Comparison of ENCODE assay signal across 10 mouse cellular contexts in the genomic region with DNA sequence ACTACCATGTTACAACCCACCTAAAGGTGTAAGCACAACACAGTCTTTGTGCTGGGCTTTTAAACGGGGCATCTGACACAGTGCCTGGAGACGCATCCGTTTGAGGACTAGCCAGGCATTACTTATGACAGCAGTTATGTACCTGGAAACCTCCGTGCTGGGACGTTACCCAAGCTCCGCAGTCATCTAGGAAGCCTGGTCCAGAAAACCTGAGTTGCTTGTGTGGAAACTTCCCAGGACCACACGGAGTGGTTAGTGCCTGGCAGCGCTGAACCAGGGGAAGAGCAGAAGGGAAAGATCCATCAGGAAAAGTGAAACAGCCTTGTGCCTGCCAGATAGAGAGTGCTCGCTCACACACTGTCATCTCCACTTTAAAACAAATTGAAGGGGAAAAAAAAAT. TPM values are rescaled to one million over a fixed set of nuclear protein-coding genes. Genes with fewer than 3 reads are reported as not detected.
A peak's percentile ranks its signal among the peaks of the same experiment; 100 is the strongest.
DNase-seq lines count a peak whose midpoint lies in the region; ATAC-seq and TF ChIP-seq lines count a peak whose summit lies in the region.
"Had no signal": no experiment of that assay in that cellular context is flagged by ENCODE, and none has a peak within 500 bp of the region (broad histone marks: within the 10 kb centered on the region; RNA-seq: fewer than 3 reads in every experiment).

No protein-coding gene starts in this region.

- DNase-seq in kidney, adult 9 months, result no peak
- DNase-seq in embryonic facial prominence, embryonic 11.5 days (ENCODE audit: low spot score), result peak; percentile 66
- DNase-seq in forebrain, postnatal 0 days, result no peak
- DNase-seq in midbrain, embryonic 14.5 days, result no peak
- no peak for DNase-seq in right cerebral cortex, postnatal 36 days (ENCODE audit: low spot score in 2 of 2)
- no peak for DNase-seq in left cerebral cortex, postnatal 4 days
- no peak for DNase-seq in cerebellum, adult 9-10 months
- DNase-seq: cerebellum, adult 11 months had no signal

- no peaks in the 10 kb centered on the region for H3K36me3 ChIP-seq in kidney, embryonic 14.5 days (ENCODE audit: control insufficient read depth, insufficient read depth, low read length)
- H3K36me3 ChIP-seq in embryonic facial prominence, embryonic 11.5 days (replicated peaks; ENCODE audit: control insufficient read depth, insufficient read depth, low read depth, low read length), result no peaks in the 10 kb centered on the region
- no peaks in the 10 kb centered on the region for H3K36me3 ChIP-seq in forebrain, postnatal 0 days (ENCODE audit: insufficient read depth)
- H3K36me3 ChIP-seq in midbrain, embryonic 14.5 days (ENCODE audit: control insufficient read depth, insufficient read depth, low read length), result no peaks in the 10 kb centered on the region
- H3K36me3 ChIP-seq: G1E had no signal

- peaks cover 12% of the 10 kb centered on the region for H3K4me1 ChIP-seq in kidney, embryonic 14.5 days (ENCODE audit: control insufficient read depth, insufficient read depth, low read length)
- H3K4me1 ChIP-seq in embryonic facial prominence, embryonic 11.5 days (ENCODE audit: control insufficient read depth, insufficient read depth, low read length), result no peaks in the 10 kb centered on the region
- H3K4me1 ChIP-seq in forebrain, postnatal 0 days (ENCODE audit: insufficient read depth), result peaks cover 9% of the 10 kb centered on the region
- 0 out of 2 replicates have a peak, but pooled peaks cover 5% of the 10 kb centered on the region for H3K4me1 ChIP-seq in midbrain, embryonic 14.5 days (ENCODE audit: control insufficient read depth, insufficient read depth, low read length)

- ATAC-seq in kidney, embryonic 14.5 days (ENCODE audit: low FRiP score, low TSS enrichment), result peak; percentile 18; the same call in 1 of the 2 replicates
- ATAC-seq in embryonic facial prominence, embryonic 11.5 days (replicated peaks; ENCODE audit: insufficient number of reproducible peaks, low FRiP score, low TSS enrichment, low read depth), result peak; percentile 27; the same call in 1 of the 2 replicates
- peak; percentile 53 for ATAC-seq in forebrain, postnatal 0 days
- no peak for ATAC-seq in midbrain, embryonic 14.5 days (ENCODE audit: low FRiP score, low TSS enrichment)

- H3K27me3 ChIP-seq in kidney, embryonic 14.5 days (ENCODE audit: control insufficient read depth, insufficient read depth, low read length), result no peaks in the 10 kb centered on the region
- H3K27me3 ChIP-seq in embryonic facial prominence, embryonic 11.5 days (ENCODE audit: control insufficient read depth, insufficient read depth, low read length), result no peaks in the 10 kb centered on the region
- no peaks in the 10 kb centered on the region for H3K27me3 ChIP-seq in forebrain, postnatal 0 days (ENCODE audit: insufficient read depth, low read length)
- no peaks in the 10 kb centered on the region; the same call in 1 of the 2 replicates for H3K27me3 ChIP-seq in midbrain, embryonic 14.5 days (ENCODE audit: control insufficient read depth, insufficient read depth, low read length)

- peak overlapping the region; percentile 52; the same call in 1 of the 2 replicates for H3K27ac ChIP-seq in kidney, embryonic 14.5 days (ENCODE audit: low read depth, low read length)
- peak overlapping the region; percentile 81 for H3K27ac ChIP-seq in embryonic facial prominence, embryonic 11.5 days (replicated peaks; ENCODE audit: low read depth, low read length)
- no peak overlapping the region for H3K27ac ChIP-seq in forebrain, postnatal 0 days (ENCODE audit: low read depth, low read length)
- no peak overlapping the region for H3K27ac ChIP-seq in midbrain, embryonic 14.5 days (replicated peaks; ENCODE audit: low read depth, low read length)

- no peak for TF ChIP-seq CTCF in forebrain, postnatal 0 days (IDR thresholded peaks at IDR 0.05; ENCODE audit: low read depth)

- H3K4me2 ChIP-seq in kidney, embryonic 14.5 days (replicated peaks; ENCODE audit: low read depth, low read length), result peak overlapping the region; percentile 41
- peak overlapping the region; percentile 14; the same call in 1 of the 2 replicates for H3K4me2 ChIP-seq in embryonic facial prominence, embryonic 11.5 days (ENCODE audit: low read depth, low read length)
- H3K4me2 ChIP-seq in forebrain, postnatal 0 days (ENCODE audit: low read depth), result peak overlapping the region; percentile 51
- H3K4me2 ChIP-seq in midbrain, embryonic 14.5 days (ENCODE audit: low read length), result peak overlapping the region; percentile 59; the same call in 1 of the 2 replicates

- intact Hi-C loops in left cerebral cortex, postnatal 4 days (cut with DNase I), result no loop called here

- H3K9ac ChIP-seq in kidney, embryonic 14.5 days (ENCODE audit: low read depth, low read length), result peak overlapping the region; percentile 32; the same call in 1 of the 2 replicates
- peak overlapping the region; percentile 4; the same call in 1 of the 2 replicates for H3K9ac ChIP-seq in embryonic facial prominence, embryonic 11.5 days (replicated peaks; ENCODE audit: low read length)
- H3K9ac ChIP-seq in forebrain, postnatal 0 days, result no peak overlapping the region
- H3K9ac ChIP-seq in midbrain, embryonic 14.5 days (replicated peaks; ENCODE audit: low read length), result no peak overlapping the region

- no peaks in the 10 kb centered on the region for H3K9me3 ChIP-seq in kidney, embryonic 14.5 days (ENCODE audit: control insufficient read depth, low read length)
- H3K9me3 ChIP-seq in embryonic facial prominence, embryonic 11.5 days (replicated peaks; ENCODE audit: control insufficient read depth, low read length), result no peaks in the 10 kb centered on the region
- no peaks in the 10 kb centered on the region for H3K9me3 ChIP-seq in forebrain, postnatal 0 days (ENCODE audit: low read length)
- H3K9me3 ChIP-seq in midbrain, embryonic 14.5 days (ENCODE audit: control insufficient read depth, low read length), result no peaks in the 10 kb centered on the region

- 13% methylated on average over 9 of the region's 9 CpGs for WGBS in kidney, embryonic 14.5 days
- WGBS in embryonic facial prominence, embryonic 11.5 days, result 26% methylated on average over 9 of the region's 9 CpGs
- 43% methylated on average over 9 of the region's 9 CpGs for WGBS in forebrain, postnatal 0 days
- WGBS in midbrain, embryonic 14.5 days, result 62% methylated on average over 9 of the region's 9 CpGs

- peak overlapping the region; percentile 17; the same call in 1 of the 2 replicates for H3K4me3 ChIP-seq in kidney, embryonic 14.5 days (ENCODE audit: low read length)
- H3K4me3 ChIP-seq in embryonic facial prominence, embryonic 11.5 days (ENCODE audit: low read depth, low read length), result no peak overlapping the region
- no peak overlapping the region for H3K4me3 ChIP-seq in forebrain, postnatal 0 days (ENCODE audit: low read depth, low read length)
- H3K4me3 ChIP-seq in midbrain, embryonic 14.5 days (replicated peaks; ENCODE audit: low read depth, low read length), result no peak overlapping the region

RNA-seq across cellular contexts. Expression of gene Ror2, which starts 23.2 kb away (rescaled TPM):
- polyA plus RNA-seq in kidney, embryonic 14.5 days (2014; fragmentation: Nextera tagmentation; extraction: Ambion mirVana), result 6.8 and 7.3 TPM in 2 replicates
- 10.2 and 11.8 TPM in 2 replicates for polyA plus RNA-seq in embryonic facial prominence, embryonic 11.5 days (2014; fragmentation: Nextera tagmentation; extraction: Ambion mirVana)
- 2.5 and 5.3 TPM in 2 replicates for total RNA-seq in forebrain, postnatal 0 days (2014; rRNA removed)
- polyA plus RNA-seq in forebrain, postnatal 0 days (2015; fragmentation: Nextera tagmentation; extraction: Ambion mirVana), result 1.8 and 2.4 TPM in 2 replicates
- 0.82 and 3.2 TPM in 2 replicates for polyA plus RNA-seq in midbrain, embryonic 14.5 days (2014; fragmentation: Nextera tagmentation; extraction: Ambion mirVana)
- total RNA-seq in left cerebral cortex, postnatal 4 days (2021), result 1 to 10 TPM; 4.4 to 5.4 TPM
- total RNA-seq: G1E had no signal
- polyA plus RNA-seq: G1E had no signal

Comparison
In these comparisons a context has a peak if more than half of its experiments do, and no peak if none do; other contexts are left out.
1. H3K27ac ChIP-seq: peak in kidney, embryonic 14.5 days (single experiment) and embryonic facial prominence, embryonic 11.5 days (single experiment); none in forebrain, postnatal 0 days (single experiment) and midbrain, embryonic 14.5 days (single experiment).
2. H3K9ac ChIP-seq: peak in kidney, embryonic 14.5 days (single experiment) and embryonic facial prominence, embryonic 11.5 days (single experiment); none in forebrain, postnatal 0 days (single experiment) and midbrain, embryonic 14.5 days (single experiment).
3. Peak in every context shown above with its lines, with median percentiles within 50 percentile points of each other: H3K4me2 ChIP-seq.